Mouse (Mus musculus) lung, postnatal 0 days (tissue): ENCODE data around the gene Ifit1bl2. TPM values are rescaled to one million over a fixed set of nuclear protein-coding genes. Genes with fewer than 3 reads are reported as not detected.
"Not testable (repeated sequence)": the region's sequence is repeated elsewhere in the genome, so short reads cannot be mapped to it uniquely, and the experiment has no call there.

Experiments
- ATAC-seq: fragments of 200-750 bp; cut with Nextera tagmentation; 2 replicates; pipeline ENCODE4 v1.8.0; 2017; ENCODE audit warnings: moderate library complexity
- DNase-seq: peaks from one replicate; pipeline ENCODE4 v3.0.0-alpha.2; 2016; ENCODE audit warnings: low spot score
- H3K27ac ChIP-seq: fragments of 300-500 bp; sonication (generic); 2 replicates; pipeline ENCODE4 v1.5.1; 2014; ENCODE audit warnings: antibody characterized with exemption, mild to moderate bottlenecking, low read length, mixed read lengths
- H3K27me3 ChIP-seq: fragments of 300-500 bp; sonication (generic); replicated peaks from 2 replicates; pipeline ENCODE4 v1.6.1; 2014; ENCODE audit warnings: low read length, mixed read lengths; ENCODE audit not compliant: insufficient read depth
- H3K36me3 ChIP-seq: fragments of 300-500 bp; sonication (generic); 2 replicates; pipeline ENCODE4 v1.6.1; 2014; ENCODE audit warnings: low read length, mixed read lengths; ENCODE audit not compliant: insufficient read depth
- H3K4me1 ChIP-seq: fragments of 300-500 bp; sonication (generic); 2 replicates; pipeline ENCODE4 v1.6.1; 2014; ENCODE audit warnings: antibody characterized with exemption, low read depth, low read length, mixed read lengths; ENCODE audit not compliant: insufficient read depth
- H3K4me2 ChIP-seq: fragments of 300-500 bp; sonication (generic); replicated peaks from 2 replicates; pipeline ENCODE4 v1.6.1; 2014; ENCODE audit warnings: low read depth, mild to moderate bottlenecking, low read length, moderate library complexity, mixed read lengths
- H3K4me3 ChIP-seq: fragments of 300-500 bp; sonication (generic); 2 replicates; pipeline ENCODE4 v1.5.1; 2014; ENCODE audit warnings: low read depth, low read length
- H3K9ac ChIP-seq: fragments of 300-500 bp; sonication (generic); replicated peaks from 2 replicates; pipeline ENCODE4 v1.6.1; 2014; ENCODE audit warnings: low read depth, mild to moderate bottlenecking
- H3K9me3 ChIP-seq: fragments of 300-500 bp; sonication (generic); 2 replicates; pipeline ENCODE4 v1.6.1; 2016; ENCODE audit warnings: low read length, mixed read lengths
- CTCF ChIP-seq: IDR thresholded peaks from 2 replicates; pipeline ENCODE4 v1.5.1; 2016; ENCODE audit warnings: antibody characterized with exemption, mild to moderate bottlenecking
- EP300 ChIP-seq: IDR thresholded peaks from 2 replicates; pipeline ENCODE4 v1.6.1; 2016; ENCODE audit warnings: antibody characterized with exemption, mild to moderate bottlenecking, control low read depth
- WGBS: fragments of 180-500 bp; shearing (Covaris S2); extraction: QIAGEN DNeasy Blood & Tissue Kit; methylation state at CpG from one replicate; pipeline ENCODE4 v1.1.7; 2014; 5-methylcytosine and 5-hydroxymethylcytosine counted together
- polyA plus RNA-seq: library from polyadenylated mRNA; unstranded; fragments of >200 nt; fragmentation: Nextera tagmentation; extraction: Ambion mirVana; gene quantifications from 2 replicates; pipeline ENCODE4 v1.2.1, GENCODE M21; 2015

Ifit1bl2 gene
- polyA plus RNA-seq, 1 experiment from 2014 or later: 0.54 TPM

- not testable (repeated sequence) for H3K9ac ChIP-seq, H3K4me1 ChIP-seq, H3K27ac ChIP-seq, H3K4me2 ChIP-seq, H3K27me3 ChIP-seq, H3K4me3 ChIP-seq, H3K9me3 ChIP-seq, H3K36me3 ChIP-seq
- peak; percentile 28 for TF ChIP-seq CTCF
- DNase-seq (peak; percentile 61), ATAC-seq (peak; percentile 59)
- WGBS: 61% methylated on average over 5 of the region's 5 CpGs
Observed at GRCm38 (mm10) chr19:34585740-34586458, 54.6 kb downstream of the Ifit1bl2 start.

- not testable (repeated sequence) for H3K4me1 ChIP-seq, H3K36me3 ChIP-seq, H3K4me2 ChIP-seq, H3K4me3 ChIP-seq, H3K9ac ChIP-seq, H3K27me3 ChIP-seq, H3K27ac ChIP-seq, H3K9me3 ChIP-seq, DNase-seq
- peak; percentile 85 for ATAC-seq
- 23% methylated on average over 2 of the region's 2 CpGs for WGBS
Observed at GRCm38 (mm10) chr19:34583126-34583766, 57.3 kb downstream of the Ifit1bl2 start, which contains the start of gene Ifit3. Ifit3 (plus strand) TSS chr19:34583531.

- WGBS: 70% methylated on average over 2 of the region's 2 CpGs
- H3K36me3 ChIP-seq: not testable (repeated sequence)
Observed at GRCm38 (mm10) chr19:34582696-34583095, 57.8 kb downstream of the Ifit1bl2 start.

GRCm38 (mm10) chr19:34577121-34577520 is 63.4 kb downstream of the Ifit1bl2 start:
- Histone ChIP-seq H3K27ac (peak overlapping the region; percentile 72), H3K4me2 (no peak overlapping the region), H3K9ac (no peak overlapping the region), H3K27me3 (no peaks in the 10 kb centered on the region), H3K4me3 (no peak overlapping the region), H3K4me1 (no peaks in the 10 kb centered on the region), H3K36me3 (0 out of 2 replicates have a peak, but pooled peaks cover 4% of the 10 kb centered on the region), H3K9me3 (no peaks in the 10 kb centered on the region)
- DNase-seq: peak; percentile 94
- peak; percentile 100 for ATAC-seq
- WGBS: 31% methylated on average over 1 of the region's 1 CpGs
- TF ChIP-seq CTCF (no peak), EP300 (peak; percentile 94)

More at GRCm38 (mm10) chr19:34582696-34583095, 57.8 kb downstream of the Ifit1bl2 start:
- H3K9ac ChIP-seq, DNase-seq, H3K4me3 ChIP-seq, H3K9me3 ChIP-seq, H3K27ac ChIP-seq, H3K27me3 ChIP-seq, H3K4me2 ChIP-seq, H3K4me1 ChIP-seq: not testable (repeated sequence)
- peak; percentile 11; the same call in 1 of the 2 replicates for ATAC-seq

- H3K9ac ChIP-seq: no peak overlapping the region
- no peaks in the 10 kb centered on the region for H3K9me3 ChIP-seq
- H3K4me2 ChIP-seq: no peak overlapping the region
- DNase-seq (no peak), ATAC-seq (no peak)
- no peaks in the 10 kb centered on the region for H3K27me3 ChIP-seq
- 91% methylated on average over 5 of the region's 5 CpGs for WGBS
- no peak overlapping the region for H3K27ac ChIP-seq
- no peak overlapping the region for H3K4me3 ChIP-seq
- 0 out of 2 replicates have a peak, but pooled peaks cover 4% of the 10 kb centered on the region for H3K36me3 ChIP-seq
- peaks cover 8% of the 10 kb centered on the region; the same call in 1 of the 2 replicates for H3K4me1 ChIP-seq
- TF ChIP-seq CTCF: no peak
- no peak for TF ChIP-seq EP300
Observed at GRCm38 (mm10) chr19:34573650-34574049, 66.9 kb downstream of the Ifit1bl2 start.

GRCm38 (mm10) chr19:34571080-34571479 is 69.5 kb downstream of the Ifit1bl2 start:
- H3K9me3 ChIP-seq: no peaks in the 10 kb centered on the region
- no peak overlapping the region for H3K4me2 ChIP-seq
- no peak overlapping the region for H3K9ac ChIP-seq
- H3K4me3 ChIP-seq: no peak overlapping the region
- 0 out of 2 replicates have a peak, but pooled peaks cover 4% of the 10 kb centered on the region for H3K36me3 ChIP-seq
- ATAC-seq (no peak), DNase-seq (no peak)
- H3K27me3 ChIP-seq: no peaks in the 10 kb centered on the region
- 87% methylated on average over 1 of the region's 1 CpGs for WGBS
- no peak overlapping the region for H3K27ac ChIP-seq
- peaks cover 8% of the 10 kb centered on the region; the same call in 1 of the 2 replicates for H3K4me1 ChIP-seq
- TF ChIP-seq CTCF: no peak
- no peak for TF ChIP-seq EP300
